Mouse (Mus musculus) limb, embryonic 10.5 days (tissue): ENCODE measurements at regions not wholly inside any gene's neighbourhood (a gene's known extent, or its start where the extent isn't known, plus 50 kb on each side); places are given as distances from the start of the nearest gene placed in this dataset.

Experiments used
- DNase-seq: peaks from one replicate; pipeline ENCODE4 v3.0.0-alpha.2; 2017; ENCODE audit warnings: low spot score
- H3K27ac ChIP-seq: fragments of 300-500 bp; sonication (generic); 2 replicates; pipeline ENCODE4 v1.5.1; 2016; ENCODE audit warnings: mild to moderate bottlenecking
- H3K27me3 ChIP-seq: fragments of 300-500 bp; sonication (generic); 2 replicates; pipeline ENCODE4 v1.6.1; 2016; ENCODE audit warnings: low read depth, mild to moderate bottlenecking; ENCODE audit not compliant: poor library complexity, severe bottlenecking
- H3K36me3 ChIP-seq: fragments of 300-500 bp; sonication (generic); 2 replicates; pipeline ENCODE4 v1.6.1; 2016; ENCODE audit warnings: mild to moderate bottlenecking, moderate library complexity
- H3K4me1 ChIP-seq: fragments of 300-500 bp; sonication (generic); 2 replicates; pipeline ENCODE4 v1.6.1; 2016
- H3K4me3 ChIP-seq: fragments of 300-500 bp; sonication (generic); 2 replicates; pipeline ENCODE4 v1.5.1; 2016; ENCODE audit warnings: mild to moderate bottlenecking, moderate library complexity
- H3K9me3 ChIP-seq: fragments of 300-500 bp; sonication (generic); replicated peaks from 2 replicates; pipeline ENCODE4 v1.6.1; 2016; ENCODE audit warnings: mild to moderate bottlenecking
- WGBS: fragments of 180-500 bp; shearing (Covaris S2); methylation state at CpG from one replicate; pipeline ENCODE4 v1.1.7; 2016; 5-methylcytosine and 5-hydroxymethylcytosine counted together

DNA sequence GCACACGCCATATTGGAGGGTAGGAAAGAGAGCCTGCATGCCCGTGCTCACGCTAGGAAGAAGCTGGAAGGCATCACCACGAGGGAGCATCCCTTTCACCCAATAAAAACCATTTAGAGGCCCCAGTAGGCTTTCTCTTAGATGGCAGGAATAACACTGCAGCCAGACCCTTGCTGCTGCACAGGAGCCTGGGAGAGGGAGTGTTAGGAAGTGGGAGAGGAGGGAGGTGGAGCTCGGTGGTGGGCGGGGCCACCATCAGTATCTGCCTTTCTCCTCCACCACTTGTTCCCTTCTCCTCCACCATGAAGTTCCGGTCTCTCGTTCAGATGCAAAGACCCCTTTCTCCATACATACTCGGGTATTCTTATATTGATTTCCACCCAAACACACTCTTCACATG, 50.6 kb upstream of the Fam180a start:
- no peak overlapping the region for H3K4me3 ChIP-seq
- H3K27ac ChIP-seq: 0 out of 2 replicates have a peak overlapping the region, but pooled peaks have one; percentile 26
- no peaks in the 10 kb centered on the region for H3K36me3 ChIP-seq
- no peak for DNase-seq
- 81% methylated on average over 9 of the region's 9 CpGs for WGBS
- H3K9me3 ChIP-seq: no peaks in the 10 kb centered on the region
- H3K27me3 ChIP-seq: no peaks in the 10 kb centered on the region
- H3K4me1 ChIP-seq: peaks cover 10% of the 10 kb centered on the region
